Mouse (Mus musculus): Measurements from ENCODE around the gene Asns. TPM values are rescaled to one million over a fixed set of nuclear protein-coding genes. Genes with fewer than 3 reads are reported as not detected.

Gene Asns
- polyA plus RNA-seq (2014; fragmentation: Illumina TruSeq; extraction: RNeasy Lipid Tissue Mini Kit (QIAGEN cat#74804); ENCODE audit: low read depth, low replicate concordance), result 1.4 TPM

GRCm38 (mm10) chr6:7692884-7693585 is at the start of gene Asns:
Gene Asns (minus strand): TSS chr6:7693254.

Other genes starting within 250 kb of the Asns start
- gene Tac1, start 138.4 kb downstream of the Asns start, polyA plus RNA-seq (2014; fragmentation: Illumina TruSeq; extraction: RNeasy Lipid Tissue Mini Kit (QIAGEN cat#74804); ENCODE audit: low read depth, low replicate concordance), result not detected
- 67.6 TPM for gene C1galt1, start 151.6 kb upstream of the Asns start, polyA plus RNA-seq (2014; fragmentation: Illumina TruSeq; extraction: RNeasy Lipid Tissue Mini Kit (QIAGEN cat#74804); ENCODE audit: low read depth, low replicate concordance)